Mouse (Mus musculus) heart, adult 2 months (tissue): ENCODE data around the gene Galntl6. TPM values are rescaled to one million over a fixed set of nuclear protein-coding genes. Genes with fewer than 3 reads are reported as not detected.
"Not testable (repeated sequence)": the region's sequence is repeated elsewhere in the genome, so short reads cannot be mapped to it uniquely, and the experiment has no call there.

Source experiments
- DNase-seq, 2 experiments: peaks; one replicate each; pipeline ENCODE4 v3.0.0; 2021
- H3K27ac ChIP-seq: fragments of 200-600 bp; 2 replicates; pipeline ENCODE4 v1.8.1; 2022
- H3K27me3 ChIP-seq: fragments of 200-500 bp; 2 replicates; pipeline ENCODE4 v1.6.1; 2012; ENCODE audit warnings: mild to moderate bottlenecking, low read length, inconsistent platforms, mixed read lengths; ENCODE audit not compliant: control insufficient read depth, insufficient read depth
- H3K36me3 ChIP-seq: fragments of 200-500 bp; 2 replicates; pipeline ENCODE4 v1.6.1; 2012; ENCODE audit warnings: low read length, inconsistent platforms; ENCODE audit not compliant: control insufficient read depth, insufficient read depth
- H3K4me1 ChIP-seq: fragments of 200-500 bp; 2 replicates; pipeline ENCODE4 v1.6.1; 2011; ENCODE audit warnings: low read length; ENCODE audit not compliant: control insufficient read depth, insufficient read depth
- H3K4me3 ChIP-seq: fragments of 200-600 bp; 2 replicates; pipeline ENCODE4 v1.8.1; 2022
- H3K79me2 ChIP-seq: fragments of 200-500 bp; replicated peaks from 2 replicates; pipeline ENCODE4 v1.6.1; 2012; ENCODE audit warnings: mild to moderate bottlenecking, inconsistent platforms, low read length, moderate library complexity, mixed read lengths; ENCODE audit not compliant: control insufficient read depth, insufficient read depth
- H3K9ac ChIP-seq: fragments of 200-500 bp; 2 replicates; pipeline ENCODE4 v1.6.1; 2012; ENCODE audit warnings: low read depth, mild to moderate bottlenecking, control low read depth, inconsistent platforms, low read length, mixed read lengths
- CTCF ChIP-seq: fragments of 200-600 bp; IDR thresholded peaks from 2 replicates; pipeline ENCODE4 v1.8.1; 2022; ENCODE audit warnings: antibody characterized with exemption, mild to moderate bottlenecking, moderate library complexity
- EP300 ChIP-seq: fragments of 200-500 bp; IDR thresholded peaks from 2 replicates; pipeline ENCODE4 v1.6.1; 2011; ENCODE audit warnings: low read depth, low read length, control low read depth; ENCODE audit not compliant: insufficient read depth
- POLR2A ChIP-seq: fragments of 200-500 bp; IDR thresholded peaks from 2 replicates; pipeline ENCODE4 v1.6.1; 2011; ENCODE audit warnings: mild to moderate bottlenecking, low read depth, low read length, control low read depth; ENCODE audit not compliant: insufficient read depth
- WGBS: fragments of 180-500 bp; shearing (Covaris S2); methylation state at CpG from one replicate; pipeline ENCODE4 v1.1.7; 2018; 5-methylcytosine and 5-hydroxymethylcytosine counted together
- intact Hi-C: fragments of 180-260 bp; cut with DNase I; formaldehyde crosslinking; loops from one replicate; pipeline ENCODE4 v1.15.1; 2025
- polyA plus RNA-seq: library from polyadenylated mRNA; depleted of rRNA; stranded (reverse); fragments of >200 nt; gene quantifications from 2 replicates; pipeline ENCODE4 v1.2.3, GENCODE M21; 2012
- total RNA-seq, 2 experiments: library from RNA; stranded (reverse); gene quantifications; 2 replicates each; pipeline ENCODE4 v1.2.3; 2021

The Galntl6 gene
- total and polyA plus RNA-seq, 3 experiments: not detected

DNA sequence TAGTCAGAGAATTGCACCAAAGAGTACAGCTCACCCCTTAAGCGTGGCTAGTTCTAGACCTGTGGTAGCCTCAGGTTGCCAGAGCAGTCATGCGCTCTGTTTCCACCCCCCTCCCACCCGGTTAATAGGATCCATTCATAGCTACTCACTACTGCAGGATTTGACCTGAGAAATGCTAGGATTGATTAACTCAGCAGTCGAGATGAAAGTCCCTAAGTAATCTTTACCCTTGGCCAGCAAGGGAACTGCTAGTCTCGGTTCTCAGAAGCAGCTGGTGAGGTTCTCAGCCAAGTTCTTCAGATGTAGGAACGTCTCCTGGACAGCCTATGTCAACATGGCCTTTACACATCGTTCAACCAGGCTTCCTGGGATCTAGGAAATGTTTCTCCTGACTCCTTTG, 1135.7 kb downstream of the Galntl6 start:
- 52% methylated on average over 7 of the region's 7 CpGs for WGBS
- H3K4me3 ChIP-seq: no peak overlapping the region
- H3K27ac ChIP-seq: no peak overlapping the region
- H3K9ac ChIP-seq: no peak overlapping the region
- H3K79me2 ChIP-seq: no peaks in the 10 kb centered on the region
- intact Hi-C loops: no loop called here
- TF ChIP-seq EP300: no peak
- no peak for TF ChIP-seq CTCF
- no peak for TF ChIP-seq POLR2A
- no peaks in the 10 kb centered on the region for H3K36me3 ChIP-seq
- no peak for DNase-seq
- H3K27me3 ChIP-seq: no peaks in the 10 kb centered on the region
- no peaks in the 10 kb centered on the region for H3K4me1 ChIP-seq

DNA sequence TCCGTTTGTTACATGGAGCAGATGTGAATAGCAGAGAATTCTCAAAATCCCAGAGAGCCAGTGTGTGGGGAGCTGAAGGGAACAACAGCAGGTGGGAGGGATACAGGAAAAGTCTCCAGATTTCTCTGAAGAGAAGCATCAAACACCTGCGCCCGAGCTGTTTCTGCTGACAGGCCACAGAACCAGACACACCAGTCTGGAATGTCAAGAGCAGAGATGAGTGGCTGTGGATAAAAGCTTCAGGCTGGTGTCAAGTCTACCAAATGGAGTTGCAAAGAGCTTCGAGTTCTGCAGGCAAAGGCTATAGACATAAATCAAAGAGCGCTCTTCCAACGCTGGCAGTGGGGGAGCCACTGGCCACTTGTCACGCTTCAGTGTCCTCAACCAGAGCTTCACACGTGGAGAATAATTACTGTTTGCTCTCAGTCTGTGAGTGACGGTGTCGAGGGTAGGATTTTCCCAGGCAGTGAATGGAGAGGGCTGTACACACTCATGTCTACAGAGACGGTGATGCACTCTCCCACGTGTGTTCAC, 1139.6 kb downstream of the Galntl6 start:
- TF ChIP-seq POLR2A (no peak), EP300 (no peak), CTCF (no peak)
- Histone ChIP-seq H3K27ac (no peak overlapping the region), H3K9ac (no peak overlapping the region), H3K4me3 (no peak overlapping the region), H3K27me3 (no peaks in the 10 kb centered on the region), H3K4me1 (no peaks in the 10 kb centered on the region), H3K36me3 (no peaks in the 10 kb centered on the region), H3K79me2 (no peaks in the 10 kb centered on the region)
- DNase-seq: no peak
- 50% methylated on average over 12 of the region's 12 CpGs for WGBS
- intact Hi-C loops: no loop called here

DNA sequence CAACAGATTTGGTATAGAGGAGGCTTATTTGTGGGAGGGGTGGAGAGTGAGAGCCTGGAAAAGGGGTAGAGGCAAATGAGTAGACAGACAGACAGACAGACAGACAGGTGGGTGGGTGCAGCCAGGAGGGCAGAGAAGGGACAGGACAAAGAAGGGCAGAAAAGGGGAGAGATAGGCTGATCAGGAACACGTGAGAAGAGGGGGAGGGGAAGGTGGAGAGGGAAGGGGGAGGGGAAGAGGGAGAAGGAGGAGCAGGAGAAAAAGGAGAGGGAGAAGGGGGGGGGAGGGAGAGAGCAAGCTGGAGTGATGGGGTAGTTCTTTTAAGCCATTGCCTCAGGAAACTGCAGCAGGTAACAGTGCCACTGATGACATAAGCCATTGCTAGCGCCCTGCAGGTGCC, 1144.9 kb downstream of the Galntl6 start:
- no peaks in the 10 kb centered on the region for H3K27me3 ChIP-seq
- H3K27ac ChIP-seq: no peak overlapping the region
- no peak overlapping the region for H3K4me3 ChIP-seq
- no peaks in the 10 kb centered on the region for H3K36me3 ChIP-seq
- H3K9ac ChIP-seq: no peak overlapping the region
- H3K79me2 ChIP-seq: no peaks in the 10 kb centered on the region
- no peak for DNase-seq
- intact Hi-C loops: no loop called here
- TF ChIP-seq EP300 (no peak), POLR2A (no peak), CTCF (no peak)
- H3K4me1 ChIP-seq: no peaks in the 10 kb centered on the region
- WGBS: 55% methylated on average over 2 of the region's 2 CpGs

DNA sequence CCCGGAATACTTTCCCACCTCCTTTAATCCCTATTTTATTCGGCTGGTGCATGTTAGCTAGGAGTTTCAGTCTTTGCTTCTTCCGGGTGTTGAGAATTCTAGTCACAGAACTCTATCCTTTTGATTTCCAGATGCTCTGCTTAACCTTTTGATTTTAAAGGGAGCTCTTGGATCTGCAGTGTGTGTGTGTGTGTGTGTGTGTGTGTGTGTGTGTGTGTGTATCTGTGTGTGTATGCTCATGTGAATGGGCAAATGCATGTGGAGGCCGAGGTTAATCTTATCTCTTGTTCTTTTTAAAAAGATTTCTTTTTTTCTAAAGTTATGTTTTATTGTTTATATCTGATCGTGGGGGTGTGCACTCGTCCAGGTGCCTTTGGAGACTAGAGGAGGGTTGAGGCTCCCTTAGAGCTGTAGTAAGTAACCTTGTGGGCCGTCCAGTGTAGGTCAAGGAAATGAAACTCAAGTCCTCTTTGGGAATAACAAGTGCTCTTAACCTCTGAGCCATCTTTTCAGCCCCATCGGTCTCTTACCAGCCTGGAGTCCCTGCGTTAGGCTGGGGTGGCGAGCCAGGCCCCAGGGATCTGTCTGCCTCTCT, 1145.9 kb downstream of the Galntl6 start:
- no peaks in the 10 kb centered on the region for H3K36me3 ChIP-seq
- H3K27ac ChIP-seq: no peak overlapping the region
- intact Hi-C loops: no loop called here
- no peaks in the 10 kb centered on the region for H3K79me2 ChIP-seq
- no peaks in the 10 kb centered on the region for H3K4me1 ChIP-seq
- H3K27me3 ChIP-seq: no peaks in the 10 kb centered on the region
- TF ChIP-seq CTCF: no peak
- TF ChIP-seq POLR2A: no peak
- no peak for TF ChIP-seq EP300
- no peak for DNase-seq
- 57% methylated on average over 10 of the region's 10 CpGs for WGBS
- no peak overlapping the region for H3K9ac ChIP-seq
- H3K4me3 ChIP-seq: no peak overlapping the region

DNA sequence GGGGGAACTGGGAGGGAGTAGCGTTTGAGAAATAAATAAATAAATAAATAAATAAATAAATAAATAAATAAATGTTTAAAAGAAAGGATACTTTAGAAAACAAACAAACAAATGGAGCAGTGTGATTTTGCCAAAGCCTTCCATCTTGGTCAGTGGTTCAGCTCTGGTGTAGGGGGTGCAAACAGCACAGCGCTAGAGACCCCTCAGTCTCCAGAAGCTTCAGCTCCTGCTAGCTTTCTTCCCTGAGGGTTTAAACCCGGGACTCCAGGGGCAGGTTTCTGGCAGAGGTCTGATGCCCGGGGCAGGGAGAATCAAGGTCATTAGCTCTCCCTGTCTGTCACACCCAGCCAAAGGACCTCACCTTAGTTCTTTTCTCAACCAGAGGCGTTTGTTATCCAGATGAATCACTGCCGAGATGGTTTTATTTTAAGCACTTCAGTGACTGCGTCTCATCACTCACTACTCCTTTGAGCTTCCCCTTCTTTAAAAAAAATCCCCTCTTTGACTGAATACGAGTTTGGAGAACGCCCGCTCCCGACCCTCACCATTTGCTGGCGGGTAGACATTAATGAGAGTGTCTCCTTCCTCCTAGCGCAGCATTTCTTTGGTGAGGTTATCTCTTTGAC, 1146.6 kb downstream of the Galntl6 start:
- no peaks in the 10 kb centered on the region for H3K79me2 ChIP-seq
- WGBS: 21% methylated on average over 13 of the region's 13 CpGs
- no peaks in the 10 kb centered on the region for H3K4me1 ChIP-seq
- no peaks in the 10 kb centered on the region for H3K27me3 ChIP-seq
- no peak overlapping the region for H3K4me3 ChIP-seq
- no peaks in the 10 kb centered on the region for H3K36me3 ChIP-seq
- H3K27ac ChIP-seq: no peak overlapping the region
- no peak overlapping the region for H3K9ac ChIP-seq
- no peak for DNase-seq
- no peak for TF ChIP-seq EP300
- TF ChIP-seq CTCF: no peak
- TF ChIP-seq POLR2A: no peak
- intact Hi-C loops: no loop called here

DNA sequence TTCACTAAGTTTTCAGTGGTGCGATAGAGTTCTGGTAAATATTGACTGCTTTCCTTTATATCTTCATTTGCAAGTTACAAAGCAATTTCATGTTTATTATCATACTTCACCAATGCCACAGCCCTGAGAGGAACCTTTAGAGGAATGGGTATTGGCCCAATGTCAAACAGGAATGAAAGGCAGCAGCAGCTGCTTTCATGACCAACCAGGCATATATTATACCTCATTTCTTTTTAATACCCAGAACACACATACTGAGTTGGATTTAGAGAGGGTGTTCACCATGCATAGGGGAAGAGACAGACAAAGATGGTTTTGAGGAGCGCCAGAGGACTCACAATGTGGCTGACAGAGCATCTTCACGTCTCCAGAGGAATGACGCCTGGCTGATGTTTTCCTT, 1147.2 kb downstream of the Galntl6 start:
- no peak for DNase-seq
- H3K4me1 ChIP-seq: no peaks in the 10 kb centered on the region
- no peaks in the 10 kb centered on the region for H3K79me2 ChIP-seq
- WGBS: 94% methylated on average over 4 of the region's 4 CpGs
- no peak overlapping the region for H3K4me3 ChIP-seq
- intact Hi-C loops: no loop called here
- no peaks in the 10 kb centered on the region for H3K36me3 ChIP-seq
- no peaks in the 10 kb centered on the region for H3K27me3 ChIP-seq
- H3K9ac ChIP-seq: no peak overlapping the region
- no peak overlapping the region for H3K27ac ChIP-seq
- TF ChIP-seq CTCF: no peak
- no peak for TF ChIP-seq POLR2A

DNA sequence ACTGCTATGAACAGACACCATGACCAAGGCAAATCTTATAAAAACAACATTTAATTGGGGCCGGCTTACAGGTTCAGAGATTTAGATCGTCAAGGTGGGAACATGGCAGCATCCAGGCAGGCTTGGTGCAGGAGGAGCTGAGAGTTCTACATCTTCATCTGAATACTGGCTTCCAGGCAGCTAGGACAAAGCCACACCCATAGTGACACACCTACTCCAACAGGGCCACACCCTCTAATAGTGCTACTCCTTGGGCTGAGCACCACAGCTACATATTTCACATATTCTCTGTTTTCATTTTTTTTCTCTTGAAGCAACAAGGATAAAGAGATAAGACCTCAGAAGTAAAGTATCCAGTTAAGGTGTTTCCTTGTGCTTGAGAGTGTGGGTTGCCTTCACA, 1149.8 kb downstream of the Galntl6 start:
- H3K27ac ChIP-seq, H3K27me3 ChIP-seq, H3K36me3 ChIP-seq, H3K79me2 ChIP-seq, H3K4me3 ChIP-seq, DNase-seq, H3K9ac ChIP-seq, H3K4me1 ChIP-seq: not testable (repeated sequence)
- WGBS: 82% methylated on average over 2 of the region's 2 CpGs
- intact Hi-C loops: loop anchor here (1.0 kb wide), 1 partner anchor 35 kb away; no protein-coding TSS in a partner anchor
